Mouse (Mus musculus) ovary, postnatal 10 days (tissue): ENCODE measurements around the gene Stub1.
"Not testable (repeated sequence)": the region's sequence is repeated elsewhere in the genome, so short reads cannot be mapped to it uniquely, and the experiment has no call there.

Source experiments
- DNase-seq: peaks from one replicate; pipeline ENCODE4 v3.0.0; 2022; ENCODE audit warnings: low spot score

The Stub1 gene

DNA sequence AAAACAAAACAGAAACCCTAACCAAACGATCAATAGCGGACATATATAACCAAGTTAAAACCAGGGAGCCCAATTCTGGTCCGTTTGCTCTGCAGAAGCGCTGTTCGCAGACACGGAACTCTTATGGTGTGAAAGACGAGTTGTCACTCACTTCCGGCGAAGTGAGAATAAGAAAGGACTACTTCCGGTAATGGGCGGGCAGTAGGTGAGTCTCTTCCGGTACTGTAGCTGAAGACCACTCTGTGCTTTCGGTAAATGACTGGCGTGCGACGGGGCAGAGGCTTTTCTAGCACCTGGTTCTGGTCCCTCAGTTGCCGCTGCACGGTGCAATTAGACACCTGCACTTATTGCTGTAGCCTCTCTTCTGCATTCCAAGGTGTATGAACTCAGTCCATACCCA is 9.8 kb downstream of the Stub1 start, which contains the start of gene Wdr24:
Gene Wdr24, plus strand, starts transcription at position 176 of the 400 bp plus-strand sequence.
- peak; percentile 53 for DNase-seq

GRCm38 (mm10) chr17:25818851-25819780 is 14.1 kb downstream of the Stub1 start:
- DNase-seq, result no peak

GRCm38 (mm10) chr17:25817662-25818061 is 15.5 kb downstream of the Stub1 start:
- no peak for DNase-seq

GRCm38 (mm10) chr17:25813471-25813870 is 19.7 kb downstream of the Stub1 start:
- DNase-seq, result peak; percentile 80

DNA sequence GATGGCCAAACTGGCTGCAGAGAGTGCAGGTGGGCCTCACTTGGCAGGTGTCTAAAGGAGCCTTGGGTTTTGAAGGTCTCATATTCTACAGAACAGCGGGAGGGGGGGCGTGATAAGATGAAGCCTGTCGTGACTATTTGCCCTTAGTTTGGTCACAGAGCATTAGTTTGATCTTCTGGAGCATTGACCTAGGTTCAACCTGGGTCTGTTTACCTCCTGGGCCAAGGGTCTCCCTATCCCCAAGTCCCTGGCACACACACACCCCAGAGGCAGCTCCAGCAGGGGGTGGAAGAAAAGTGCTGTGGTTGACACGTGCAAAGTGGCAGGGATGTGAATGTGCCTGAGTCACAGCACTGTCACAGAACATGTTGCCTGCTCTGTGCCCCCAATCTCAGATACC is 22.3 kb downstream of the Stub1 start:
- DNase-seq, result no peak

- no peak for DNase-seq
Observed at GRCm38 (mm10) chr17:25809606-25810340, 23.4 kb downstream of the Stub1 start.

GRCm38 (mm10) chr17:25808789-25809605 is 24.2 kb downstream of the Stub1 start, which contains the start of gene Fbxl16:
TSS of gene Fbxl16 (plus strand) at chr17:25809085.
- DNase-seq, result no peak

DNA sequence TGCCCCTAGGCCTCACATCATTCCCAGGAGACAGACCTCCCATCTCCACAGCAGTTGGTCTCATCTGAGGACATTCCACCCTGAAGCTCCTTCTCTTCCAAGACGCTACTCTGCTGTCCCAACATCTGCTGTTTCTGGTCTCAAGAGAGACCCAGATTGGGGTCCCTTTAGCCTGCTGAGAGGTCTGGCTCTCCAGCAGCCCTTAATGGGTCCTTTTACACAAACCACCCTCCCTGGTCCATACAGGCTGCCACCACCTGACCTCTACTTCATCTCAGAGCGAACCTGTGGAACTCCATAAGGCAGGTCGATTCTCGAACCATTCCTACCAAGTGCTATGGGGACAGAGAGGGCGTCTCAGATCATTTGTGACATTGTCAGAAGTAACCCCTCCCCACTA is 25.2 kb downstream of the Stub1 start:
- no peak for DNase-seq

DNA sequence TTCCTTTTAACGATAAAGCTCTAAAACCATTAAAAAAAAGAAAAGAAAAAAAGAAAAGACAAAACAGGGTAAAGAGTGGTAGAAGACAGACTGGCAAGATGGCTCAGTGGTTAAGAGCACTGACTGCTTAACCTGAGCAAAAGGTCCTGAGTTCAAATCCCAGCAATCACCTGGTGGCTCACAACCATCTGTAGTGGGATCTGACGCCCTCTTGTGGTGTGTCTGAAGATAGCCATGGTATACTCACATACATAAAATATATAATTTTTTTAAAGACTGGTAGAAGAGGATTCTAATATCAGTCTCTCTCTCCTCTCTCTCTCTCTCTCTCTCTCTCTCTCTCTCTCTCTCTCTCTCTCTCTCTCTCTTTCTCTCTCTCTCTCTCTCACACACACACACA is 25.8 kb downstream of the Stub1 start:
- not testable (repeated sequence) for DNase-seq

DNA sequence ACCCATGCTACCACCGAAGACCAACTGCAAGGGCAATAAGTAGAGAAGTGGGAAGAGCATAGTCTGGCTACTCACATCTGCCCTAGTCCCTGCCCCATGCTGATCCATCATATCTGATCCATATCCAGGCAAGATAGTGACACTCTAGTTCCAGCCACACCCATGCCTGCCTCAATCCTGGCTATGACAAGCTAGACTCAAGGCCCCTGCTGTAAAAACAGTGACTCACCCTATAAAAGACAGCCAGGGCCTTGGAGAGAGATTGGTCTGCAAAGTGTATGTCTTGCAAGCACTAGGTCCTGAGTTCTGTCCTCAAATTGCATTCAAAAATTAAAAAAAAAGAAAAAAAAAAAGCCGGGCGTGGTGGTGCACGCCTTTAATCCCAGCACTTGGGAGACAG is 26.7 kb downstream of the Stub1 start:
- DNase-seq, result no peak

DNA sequence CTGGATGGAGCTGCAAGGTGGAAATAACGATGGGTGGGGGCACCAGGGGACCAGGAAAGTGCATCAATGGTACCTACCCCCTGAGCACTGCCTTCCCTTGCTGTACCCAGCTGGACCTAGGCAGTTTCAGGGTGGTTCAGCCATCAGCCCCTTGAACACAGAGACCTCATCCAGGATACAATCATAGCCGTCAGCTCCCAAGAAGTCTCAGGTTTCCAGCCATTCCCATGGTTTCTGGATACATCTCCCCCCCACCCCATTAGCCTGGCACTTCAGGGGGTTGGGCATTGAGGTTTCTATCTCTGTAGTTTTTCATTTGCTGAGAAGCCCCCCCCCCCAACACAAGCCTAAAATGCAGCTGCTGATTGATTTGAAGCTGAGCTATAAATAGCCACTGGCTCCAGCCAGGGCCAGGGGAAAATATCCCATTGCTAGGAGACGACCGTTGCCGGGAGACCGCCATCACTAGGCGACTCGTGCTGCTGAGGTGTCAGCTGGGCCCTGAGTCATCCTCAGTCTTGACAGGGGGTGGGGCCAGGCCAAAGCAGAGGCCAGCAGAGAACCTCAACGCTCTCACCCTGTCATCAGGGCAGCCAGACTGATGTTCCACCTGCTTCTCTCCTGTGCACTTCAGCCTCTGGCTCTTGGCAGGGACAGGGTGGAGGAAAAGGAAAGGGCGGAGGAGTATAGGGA is 30.2 kb downstream of the Stub1 start:
- no peak for DNase-seq

DNA sequence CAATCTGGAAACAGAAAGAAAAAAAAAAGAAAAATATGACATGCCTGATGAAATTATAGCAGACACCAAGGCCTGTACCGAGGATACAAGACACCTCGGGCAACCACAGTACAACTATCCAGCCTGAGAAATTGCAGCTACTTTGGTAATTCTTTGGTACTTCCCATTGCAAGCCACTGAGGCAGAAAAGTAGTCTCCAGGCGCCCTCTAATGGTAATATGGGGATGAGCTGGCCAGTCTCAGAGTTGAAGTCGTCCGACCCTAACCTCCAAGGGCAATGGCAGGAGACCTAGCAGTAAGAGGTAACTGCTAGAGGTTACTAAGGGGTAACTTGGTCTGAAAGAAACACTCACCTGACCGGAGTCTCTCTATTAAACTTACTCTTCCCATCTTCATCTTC is 32.2 kb downstream of the Stub1 start:
- DNase-seq, result no peak

DNA sequence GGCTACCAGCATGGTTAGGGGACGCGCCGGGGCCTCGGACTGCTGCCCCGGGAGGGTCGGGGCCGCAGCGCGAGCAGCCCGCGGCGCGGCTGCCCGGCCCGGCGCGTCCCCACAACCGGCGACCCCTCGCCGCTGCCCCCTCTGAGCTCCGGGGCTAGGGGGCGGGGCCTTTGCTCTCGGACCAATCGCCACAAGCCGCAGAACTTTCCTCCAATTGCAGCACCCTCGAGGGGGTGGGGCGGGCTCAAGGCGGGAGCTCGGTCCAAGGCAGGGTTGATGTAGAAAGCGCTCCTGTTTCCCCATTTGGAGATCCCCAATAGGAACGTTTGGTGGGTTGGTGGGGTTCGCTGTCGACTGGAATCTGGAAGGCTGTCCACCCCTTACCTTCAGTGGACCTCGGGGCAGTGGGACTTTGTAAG is 36.2 kb downstream of the Stub1 start, which contains the start of gene Metrn:
Gene Metrn, minus strand, starts transcription at position 186 of the 419 bp plus-strand sequence.
- DNase-seq, result peak; percentile 72

DNA sequence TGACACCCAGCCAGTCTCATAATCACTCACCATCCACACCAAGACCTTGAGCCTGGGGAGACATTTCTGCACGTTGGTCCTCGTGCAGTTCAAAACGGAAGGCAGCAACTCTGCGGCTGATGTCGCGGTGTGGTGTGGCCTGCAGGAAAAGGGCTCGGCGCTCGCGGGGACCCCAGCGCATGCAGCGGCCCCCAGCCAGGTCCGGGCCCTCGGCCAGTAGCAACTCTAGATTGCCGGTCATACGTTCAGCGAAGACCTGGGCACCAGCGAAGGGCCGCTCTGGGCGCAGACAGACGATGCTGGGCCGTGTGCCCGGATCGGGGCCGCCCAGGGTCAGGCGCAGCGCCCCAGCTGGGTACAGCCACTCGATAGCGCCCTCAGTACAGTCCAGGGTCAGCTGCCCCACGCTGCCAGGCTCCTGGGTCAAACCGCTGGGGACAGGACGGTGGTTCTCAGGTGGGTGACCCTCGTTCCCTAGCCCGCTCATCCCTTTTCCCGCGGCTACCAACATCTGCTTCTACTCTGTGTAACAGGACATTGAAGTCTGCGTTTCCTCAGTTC is 36.9 kb downstream of the Stub1 start:
- no peak for DNase-seq

DNA sequence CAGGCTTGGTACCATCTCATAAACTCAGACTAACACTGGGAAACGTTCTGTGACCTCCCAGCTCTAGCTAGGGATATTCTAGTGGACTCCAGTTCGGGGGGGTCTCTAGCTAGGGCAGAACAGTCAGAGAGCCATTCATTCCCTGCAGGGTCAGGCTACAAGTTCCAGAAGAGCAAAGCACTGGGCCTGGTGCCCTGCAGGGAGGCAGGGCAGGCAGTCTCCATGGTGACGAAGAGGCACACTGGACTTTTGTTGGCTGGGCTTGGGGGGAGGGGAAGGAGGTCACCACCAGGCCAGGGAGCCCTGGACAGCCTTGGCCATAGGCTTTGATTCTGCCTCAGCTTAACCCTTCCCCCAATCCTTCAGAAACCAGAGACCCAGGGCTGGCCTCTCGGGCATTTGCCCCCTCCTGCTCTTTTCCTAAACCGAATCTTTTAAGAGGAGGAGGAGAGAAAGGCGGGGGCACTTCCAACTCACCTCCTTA is 37.6 kb downstream of the Stub1 start, which contains the start of gene AC134908.4:
Gene AC134908.4, minus strand, starts transcription at position 51 of the 484 bp plus-strand sequence.
- no peak for DNase-seq

DNA sequence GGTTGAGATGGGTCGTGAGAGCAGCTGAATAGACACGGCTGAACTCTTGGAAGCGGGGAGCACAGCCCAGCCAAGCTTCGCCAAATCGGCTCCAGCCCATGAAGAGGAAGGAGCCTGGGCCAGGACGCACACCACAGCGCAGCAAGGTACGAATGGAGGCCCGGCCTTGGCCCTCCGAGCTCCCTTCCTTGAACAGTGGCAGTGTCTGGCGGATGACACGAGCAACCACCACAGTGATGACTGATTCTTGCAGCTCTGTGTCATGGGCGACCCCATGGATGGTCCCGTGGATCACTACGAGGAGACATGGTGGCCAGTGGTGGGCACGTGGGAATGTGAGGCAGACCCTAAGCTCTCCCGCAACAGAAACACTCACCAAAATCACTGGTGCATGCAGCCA is 38.2 kb downstream of the Stub1 start:
- no peak for DNase-seq

- no peak for DNase-seq
Observed at GRCm38 (mm10) chr17:25794197-25794596, 39.0 kb downstream of the Stub1 start.

GRCm38 (mm10) chr17:25792615-25793014 is 40.6 kb downstream of the Stub1 start, which contains the start of gene Fam173a:
TSS of gene Fam173a (minus strand) at chr17:25792901.
- DNase-seq, result peak; percentile 62

GRCm38 (mm10) chr17:25791843-25792527 is 41.2 kb downstream of the Stub1 start:
- peak; percentile 88 for DNase-seq

DNA sequence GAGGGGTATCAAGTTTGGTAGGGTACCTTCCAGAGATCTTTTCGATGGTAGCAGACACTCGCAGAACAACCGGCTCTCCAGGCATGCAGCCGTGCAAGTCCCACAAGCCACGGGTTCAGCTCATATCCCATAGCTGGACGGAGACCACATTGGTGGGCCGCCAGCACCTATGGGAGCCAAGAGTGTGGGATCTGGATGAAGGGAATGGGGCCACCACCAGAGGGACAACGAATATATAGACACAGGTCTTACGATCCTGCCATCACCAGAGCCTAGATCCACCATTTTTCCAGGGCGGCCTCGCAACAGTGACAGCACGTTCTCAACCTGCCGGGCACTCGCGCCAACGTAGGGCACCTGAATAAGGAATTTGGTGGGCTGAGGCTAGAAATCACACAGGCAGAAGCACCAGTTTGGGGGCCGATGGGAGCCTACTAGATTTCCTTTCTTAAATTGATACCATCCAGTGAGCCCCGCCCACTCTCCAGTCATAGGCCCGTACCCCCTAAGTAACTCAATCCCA is 41.8 kb downstream of the Stub1 start:
- DNase-seq, result no peak
